Mouse (Mus musculus) thymus, adult 18-20 months (tissue): Measurements from ENCODE around the gene Fcho1.
"Not testable (repeated sequence)": the region's sequence is repeated elsewhere in the genome, so short reads cannot be mapped to it uniquely, and the experiment has no call there.

Experiments
- DNase-seq, 2 experiments: peaks; one replicate each; pipeline ENCODE4 v3.0.0; 2022; ENCODE audit warnings: mixed read lengths in 2 of 2

Gene Fcho1

GRCm38 (mm10) chr8:71717096-71717495 is 8.4 kb downstream of the Fcho1 start:
- no peak for DNase-seq

- DNase-seq, result no peak
Measured at GRCm38 (mm10) chr8:71716561-71717053, 8.9 kb downstream of the Fcho1 start.

- no peak for DNase-seq
Measured at GRCm38 (mm10) chr8:71715531-71715930, 10.0 kb downstream of the Fcho1 start.

GRCm38 (mm10) chr8:71711574-71711973 is 13.9 kb downstream of the Fcho1 start:
- no peak for DNase-seq

GRCm38 (mm10) chr8:71709800-71710446 is 15.6 kb downstream of the Fcho1 start:
- DNase-seq, result peak in 1 of 2 experiments; percentile 51

- DNase-seq, result no peak
Measured at GRCm38 (mm10) chr8:71709134-71709799, 16.2 kb downstream of the Fcho1 start.

GRCm38 (mm10) chr8:71707874-71708273 is 17.6 kb downstream of the Fcho1 start:
- DNase-seq, result no peak

GRCm38 (mm10) chr8:71703400-71703799 is 22.1 kb downstream of the Fcho1 start:
- DNase-seq, result not testable (repeated sequence)

- DNase-seq, result no peak
Measured at GRCm38 (mm10) chr8:71702923-71703322, 22.6 kb downstream of the Fcho1 start.

GRCm38 (mm10) chr8:71702087-71702432 is 23.5 kb downstream of the Fcho1 start:
- DNase-seq, result no peak

GRCm38 (mm10) chr8:71701414-71702086 is 24.0 kb downstream of the Fcho1 start, which contains the start of gene B3gnt3:
Gene B3gnt3 (minus strand): TSS chr8:71701789.
- DNase-seq, result no peak

GRCm38 (mm10) chr8:71700493-71701269 is 24.8 kb downstream of the Fcho1 start:
- DNase-seq, result no peak

GRCm38 (mm10) chr8:71695456-71695855 is 30.1 kb downstream of the Fcho1 start:
- not testable (repeated sequence) for DNase-seq

GRCm38 (mm10) chr8:71693166-71694041 is 32.1 kb downstream of the Fcho1 start:
- DNase-seq, result no peak

- DNase-seq, result peak; percentile 40 to 45
Measured at GRCm38 (mm10) chr8:71692509-71692908, 33.0 kb downstream of the Fcho1 start.

- DNase-seq, result no peak
Measured at GRCm38 (mm10) chr8:71689028-71689427, 36.5 kb downstream of the Fcho1 start, which contains the start of gene Insl3. Gene Insl3 (plus strand): TSS chr8:71689214.

GRCm38 (mm10) chr8:71687616-71688015 is 37.9 kb downstream of the Fcho1 start:
- DNase-seq, result no peak

- DNase-seq, result no peak
Measured at GRCm38 (mm10) chr8:71686143-71686734, 39.3 kb downstream of the Fcho1 start.

- DNase-seq, result no peak
Measured at GRCm38 (mm10) chr8:71685573-71685972, 39.9 kb downstream of the Fcho1 start.

- no peak for DNase-seq
Measured at GRCm38 (mm10) chr8:71684701-71685100, 40.8 kb downstream of the Fcho1 start.

- no peak for DNase-seq
Measured at GRCm38 (mm10) chr8:71682832-71683231, 42.7 kb downstream of the Fcho1 start.
